Mouse (Mus musculus): ENCODE results near the gene Cyp4f13.

GRCm38 (mm10) chr17:32965623-32966290, 18.6 kb upstream of the Cyp4f13 start, which contains the start of gene Zfp472:
- TF ChIP-seq CTCF (IDR thresholded peaks at IDR 0.05; ENCODE audit: insufficient read depth, low read depth, low read length) (no peak), POLR2A (IDR thresholded peaks at IDR 0.05; ENCODE audit: insufficient read depth, low read depth, low read length) (no peak)

Data from olfactory bulb, adult 2 months (tissue).